16 mouse cellular contexts compared by ENCODE assay signal in genomic region chr14:75501501-75501990, GRCm38 (mm10). TPM values are rescaled to one million over a fixed set of nuclear protein-coding genes. Genes with fewer than 3 reads are reported as not detected.
"Had no signal": no experiment of that assay in that cellular context is flagged by ENCODE, and none has a peak within 500 bp of the region (broad histone marks: within the 10 kb centered on the region; RNA-seq: fewer than 3 reads in every experiment).

No protein-coding gene starts in this region.

- DNase-seq: kidney, adult 18-20 months; lung, embryonic 14.5 days; lung, postnatal 10 days; lung, postnatal 4 days; midbrain, embryonic 14.5 days; right cerebral cortex, adult 18-20 months; right cerebral cortex, postnatal 25 days; thymus, postnatal 36 days had no signal

- H3K4me3 ChIP-seq: intestine, embryonic 15.5 days; left cerebral cortex, adult 2 months; limb, embryonic 15.5 days; liver, embryonic 12.5 days; myocyte; neural tube, embryonic 13.5 days had no signal

- H3K27me3 ChIP-seq: intestine, embryonic 15.5 days; limb, embryonic 15.5 days; liver, embryonic 12.5 days; neural tube, embryonic 13.5 days had no signal

- H3K27ac ChIP-seq: intestine, embryonic 15.5 days; left cerebral cortex, adult 2 months; limb, embryonic 15.5 days; liver, embryonic 12.5 days; neural tube, embryonic 13.5 days had no signal

- ATAC-seq: intestine, embryonic 15.5 days; liver, embryonic 12.5 days had no signal

- H3K9me3 ChIP-seq: intestine, embryonic 15.5 days; limb, embryonic 15.5 days; liver, embryonic 12.5 days; neural tube, embryonic 13.5 days had no signal

- H3K36me3 ChIP-seq: intestine, embryonic 15.5 days; limb, embryonic 15.5 days; liver, embryonic 12.5 days; neural tube, embryonic 13.5 days had no signal

- H3K9ac ChIP-seq: intestine, embryonic 15.5 days; limb, embryonic 15.5 days; liver, embryonic 12.5 days; lung, embryonic 14.5 days; neural tube, embryonic 13.5 days had no signal

- H3K4me1 ChIP-seq: intestine, embryonic 15.5 days; limb, embryonic 15.5 days; liver, embryonic 12.5 days had no signal

- H3K4me2 ChIP-seq: intestine, embryonic 15.5 days; limb, embryonic 15.5 days; liver, embryonic 12.5 days; lung, embryonic 14.5 days; neural tube, embryonic 13.5 days had no signal

RNA-seq across cellular contexts. Expression of gene Siah3, which starts 45.8 kb away (rescaled TPM):
- total RNA-seq: megakaryocyte, adult 5-6 weeks had no signal
- polyA plus RNA-seq: lung, embryonic 14.5 days; myocyte; thymus, postnatal 0 days had no signal
